Mouse (Mus musculus): ENCODE data around the gene Bdkrb2. TPM values are rescaled to one million over a fixed set of nuclear protein-coding genes. Genes with fewer than 3 reads are reported as not detected.

The Bdkrb2 gene
- polyA plus RNA-seq, 1 experiment from 2014 or later, result not detected

DNA sequence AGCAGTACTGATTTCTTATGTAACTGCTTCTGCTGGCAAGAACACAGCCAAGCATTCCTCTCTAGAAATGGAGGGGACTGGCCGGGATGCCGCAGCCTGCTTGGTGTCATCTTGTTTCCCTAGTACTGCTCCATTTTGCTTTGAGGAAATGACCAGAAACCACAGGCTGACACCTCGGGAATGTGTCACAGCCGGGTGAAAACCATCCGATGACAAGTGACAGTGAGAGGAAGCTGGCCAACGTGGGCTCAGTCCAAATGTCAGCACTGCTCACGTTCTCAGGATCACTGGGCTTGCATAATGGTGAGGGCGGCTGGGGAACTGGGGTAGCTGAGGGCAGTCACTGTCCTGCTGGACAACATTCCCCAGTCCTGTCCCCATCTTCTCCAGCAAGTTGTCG, 33.5 kb upstream of the Bdkrb2 start:
- Histone ChIP-seq H3K9me3 (ENCODE audit: control insufficient read depth, low read length) (no peaks in the 10 kb centered on the region), H3K4me2 (no peak overlapping the region), H3K9ac (ENCODE audit: low read depth, low read length) (no peak overlapping the region), H3K4me1 (replicated peaks; ENCODE audit: control insufficient read depth, insufficient read depth, low read length) (no peaks in the 10 kb centered on the region), H3K27ac (ENCODE audit: low read depth, low read length) (no peak overlapping the region), H3K4me3 (ENCODE audit: low read depth, low read length) (no peak overlapping the region), H3K27me3 (replicated peaks; ENCODE audit: control insufficient read depth, insufficient read depth, low read length) (no peaks in the 10 kb centered on the region), H3K36me3 (ENCODE audit: control insufficient read depth, insufficient read depth, low read length) (no peaks in the 10 kb centered on the region)
- no peak for ATAC-seq (replicated peaks; ENCODE audit: low FRiP score)
- WGBS, result 39% methylated on average over 9 of the region's 9 CpGs
- no peak for DNase-seq (ENCODE audit: low spot score)

DNA sequence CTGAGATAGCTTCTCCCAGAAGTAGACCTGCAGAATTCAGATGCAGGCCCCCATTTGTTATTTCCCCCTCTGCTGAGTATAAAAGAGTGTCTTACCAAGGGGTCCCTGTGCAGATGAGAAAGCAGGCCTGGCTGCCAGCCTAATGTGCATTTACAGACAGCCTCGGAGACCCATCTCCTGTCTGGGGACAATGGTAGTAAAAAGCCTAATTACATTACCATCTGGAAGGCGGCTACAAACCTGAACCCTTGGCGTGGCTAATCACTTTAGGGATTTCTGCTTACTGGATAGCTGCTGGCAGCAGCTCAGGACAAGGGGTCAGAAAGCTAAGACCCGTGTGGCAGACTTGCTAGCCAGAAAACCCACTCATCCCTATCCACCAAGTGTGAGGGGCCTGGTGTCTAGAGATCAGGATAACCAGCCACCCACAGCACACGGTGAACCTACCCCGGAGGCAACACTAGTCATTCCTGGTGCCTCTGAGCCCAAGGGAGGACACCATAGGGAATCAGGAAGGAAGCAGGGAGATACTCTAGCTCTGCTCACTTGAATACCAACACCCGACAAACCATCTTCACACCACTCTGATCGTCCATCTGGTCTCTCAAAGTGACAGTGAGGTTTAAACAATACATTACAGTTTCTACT, 31.2 kb upstream of the Bdkrb2 start:
- DNase-seq (ENCODE audit: low spot score), result no peak
- ATAC-seq (replicated peaks; ENCODE audit: low FRiP score), result no peak
- Histone ChIP-seq H3K4me1 (replicated peaks; ENCODE audit: control insufficient read depth, insufficient read depth, low read length) (no peaks in the 10 kb centered on the region), H3K4me2 (no peak overlapping the region), H3K9me3 (ENCODE audit: control insufficient read depth, low read length) (no peaks in the 10 kb centered on the region), H3K9ac (ENCODE audit: low read depth, low read length) (no peak overlapping the region), H3K4me3 (ENCODE audit: low read depth, low read length) (no peak overlapping the region), H3K27ac (ENCODE audit: low read depth, low read length) (no peak overlapping the region), H3K36me3 (ENCODE audit: control insufficient read depth, insufficient read depth, low read length) (no peaks in the 10 kb centered on the region), H3K27me3 (replicated peaks; ENCODE audit: control insufficient read depth, insufficient read depth, low read length) (no peaks in the 10 kb centered on the region)
- WGBS, result 64% methylated on average over 8 of the region's 8 CpGs

GRCm38 (mm10) chr12:105534842-105535241, 28.2 kb upstream of the Bdkrb2 start:
- Histone ChIP-seq H3K9ac (ENCODE audit: low read depth, low read length) (no peak overlapping the region), H3K9me3 (ENCODE audit: control insufficient read depth, low read length) (no peaks in the 10 kb centered on the region; the same call in 1 of the 2 replicates), H3K4me2 (no peak overlapping the region), H3K4me1 (replicated peaks; ENCODE audit: control insufficient read depth, insufficient read depth, low read length) (no peaks in the 10 kb centered on the region), H3K27ac (ENCODE audit: low read depth, low read length) (no peak overlapping the region), H3K36me3 (ENCODE audit: control insufficient read depth, insufficient read depth, low read length) (no peaks in the 10 kb centered on the region), H3K4me3 (ENCODE audit: low read depth, low read length) (no peak overlapping the region), H3K27me3 (replicated peaks; ENCODE audit: control insufficient read depth, insufficient read depth, low read length) (no peaks in the 10 kb centered on the region)
- WGBS, result 93% methylated on average over 4 of the region's 4 CpGs
- ATAC-seq (replicated peaks; ENCODE audit: low FRiP score) (no peak), DNase-seq (ENCODE audit: low spot score) (no peak)

DNA sequence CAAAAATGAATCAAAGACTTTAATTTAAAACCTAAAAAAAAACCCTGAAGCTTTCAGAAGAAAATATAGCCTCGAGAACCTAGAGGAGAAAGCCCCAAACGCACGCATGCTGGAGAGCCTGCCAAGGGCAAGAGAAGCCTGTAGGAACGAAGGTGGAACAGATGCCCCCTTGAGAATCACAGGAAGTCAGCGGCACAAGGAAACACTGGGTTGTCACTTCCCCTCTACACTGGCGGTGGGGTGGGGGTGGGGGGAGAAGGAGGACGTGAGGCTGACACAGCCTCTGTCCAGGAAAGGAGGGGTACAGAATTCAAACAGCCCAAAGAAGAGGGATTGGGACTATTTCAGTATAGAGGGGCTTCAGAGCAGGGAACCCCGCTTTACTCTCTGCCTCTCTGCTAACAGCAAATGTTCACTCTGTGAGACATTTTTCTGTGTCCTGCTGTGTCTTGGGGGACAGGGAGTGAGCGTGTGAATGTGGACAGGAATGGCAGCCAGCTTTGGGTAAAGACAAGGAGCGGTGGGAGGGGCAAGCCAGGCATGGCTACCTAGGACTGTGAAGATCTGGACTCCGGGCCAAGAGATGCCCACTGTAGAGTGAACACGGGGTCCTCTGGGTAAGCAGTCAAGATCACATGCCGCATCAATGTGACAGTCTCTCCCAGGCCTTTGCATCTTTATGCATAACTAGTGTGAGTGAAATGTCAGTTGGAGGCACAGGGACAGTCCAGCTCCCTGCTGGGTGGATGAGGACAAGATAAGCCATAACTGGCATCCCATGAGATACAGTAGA, 26.9 kb upstream of the Bdkrb2 start:
- ATAC-seq (replicated peaks; ENCODE audit: low FRiP score), result no peak
- 52% methylated on average over 13 of the region's 13 CpGs for WGBS
- no peaks in the 10 kb centered on the region; the same call in 1 of the 2 replicates for H3K9me3 ChIP-seq (ENCODE audit: control insufficient read depth, low read length)

DNA sequence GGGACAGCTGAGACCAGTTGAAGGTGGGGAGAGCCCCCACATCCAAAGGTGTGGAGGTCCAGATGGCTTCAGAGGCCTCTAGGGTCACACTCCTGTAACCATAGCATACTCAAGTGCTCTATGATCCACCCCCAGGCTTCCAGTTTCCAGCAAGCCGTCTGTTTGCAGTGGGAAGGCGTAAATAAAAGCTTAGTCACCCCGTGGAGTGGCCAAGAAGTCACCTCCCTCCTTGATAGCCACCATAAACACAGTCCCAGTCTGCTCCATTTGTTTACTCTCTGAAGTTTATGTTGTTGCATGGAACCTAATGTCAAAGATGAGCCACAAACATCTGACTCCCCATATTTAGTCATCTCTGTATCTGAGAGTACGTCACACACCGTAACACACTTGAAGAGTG, 25.9 kb upstream of the Bdkrb2 start:
- ATAC-seq (replicated peaks; ENCODE audit: low FRiP score), result no peak
- H3K9ac ChIP-seq (ENCODE audit: low read depth, low read length), result no peak overlapping the region
- H3K4me2 ChIP-seq, result no peak overlapping the region
- H3K9me3 ChIP-seq (ENCODE audit: control insufficient read depth, low read length), result no peaks in the 10 kb centered on the region; the same call in 1 of the 2 replicates
- no peak overlapping the region for H3K27ac ChIP-seq (ENCODE audit: low read depth, low read length)
- WGBS, result 67% methylated on average over 5 of the region's 5 CpGs
- H3K4me3 ChIP-seq (ENCODE audit: low read depth, low read length), result no peak overlapping the region
- H3K27me3 ChIP-seq (replicated peaks; ENCODE audit: control insufficient read depth, insufficient read depth, low read length), result no peaks in the 10 kb centered on the region
- H3K36me3 ChIP-seq (ENCODE audit: control insufficient read depth, insufficient read depth, low read length), result no peaks in the 10 kb centered on the region
- no peak for DNase-seq (ENCODE audit: low spot score)
- H3K4me1 ChIP-seq (replicated peaks; ENCODE audit: control insufficient read depth, insufficient read depth, low read length), result no peaks in the 10 kb centered on the region

More for the DNA sequence above, 26.9 kb upstream of the Bdkrb2 start:
- DNase-seq (ENCODE audit: low spot score), result no peak
- no peak overlapping the region for H3K4me2 ChIP-seq
- H3K27me3 ChIP-seq (replicated peaks; ENCODE audit: control insufficient read depth, insufficient read depth, low read length), result no peaks in the 10 kb centered on the region
- H3K36me3 ChIP-seq (ENCODE audit: control insufficient read depth, insufficient read depth, low read length), result no peaks in the 10 kb centered on the region
- no peaks in the 10 kb centered on the region for H3K4me1 ChIP-seq (replicated peaks; ENCODE audit: control insufficient read depth, insufficient read depth, low read length)
- no peak overlapping the region for H3K9ac ChIP-seq (ENCODE audit: low read depth, low read length)
- H3K4me3 ChIP-seq (ENCODE audit: low read depth, low read length), result no peak overlapping the region
- H3K27ac ChIP-seq (ENCODE audit: low read depth, low read length), result no peak overlapping the region

GRCm38 (mm10) chr12:105539649-105540048, 23.4 kb upstream of the Bdkrb2 start:
- WGBS, result 62% methylated on average over 10 of the region's 10 CpGs
- H3K27ac ChIP-seq (ENCODE audit: low read depth, low read length), result no peak overlapping the region
- H3K36me3 ChIP-seq (ENCODE audit: control insufficient read depth, insufficient read depth, low read length), result no peaks in the 10 kb centered on the region
- H3K9ac ChIP-seq (ENCODE audit: low read depth, low read length), result no peak overlapping the region
- no peaks in the 10 kb centered on the region for H3K4me1 ChIP-seq (replicated peaks; ENCODE audit: control insufficient read depth, insufficient read depth, low read length)
- ATAC-seq (replicated peaks; ENCODE audit: low FRiP score) (no peak), DNase-seq (ENCODE audit: low spot score) (no peak)
- no peaks in the 10 kb centered on the region for H3K27me3 ChIP-seq (replicated peaks; ENCODE audit: control insufficient read depth, insufficient read depth, low read length)
- no peaks in the 10 kb centered on the region; the same call in 1 of the 2 replicates for H3K9me3 ChIP-seq (ENCODE audit: control insufficient read depth, low read length)
- no peak overlapping the region for H3K4me3 ChIP-seq (ENCODE audit: low read depth, low read length)
- no peak overlapping the region for H3K4me2 ChIP-seq

DNA sequence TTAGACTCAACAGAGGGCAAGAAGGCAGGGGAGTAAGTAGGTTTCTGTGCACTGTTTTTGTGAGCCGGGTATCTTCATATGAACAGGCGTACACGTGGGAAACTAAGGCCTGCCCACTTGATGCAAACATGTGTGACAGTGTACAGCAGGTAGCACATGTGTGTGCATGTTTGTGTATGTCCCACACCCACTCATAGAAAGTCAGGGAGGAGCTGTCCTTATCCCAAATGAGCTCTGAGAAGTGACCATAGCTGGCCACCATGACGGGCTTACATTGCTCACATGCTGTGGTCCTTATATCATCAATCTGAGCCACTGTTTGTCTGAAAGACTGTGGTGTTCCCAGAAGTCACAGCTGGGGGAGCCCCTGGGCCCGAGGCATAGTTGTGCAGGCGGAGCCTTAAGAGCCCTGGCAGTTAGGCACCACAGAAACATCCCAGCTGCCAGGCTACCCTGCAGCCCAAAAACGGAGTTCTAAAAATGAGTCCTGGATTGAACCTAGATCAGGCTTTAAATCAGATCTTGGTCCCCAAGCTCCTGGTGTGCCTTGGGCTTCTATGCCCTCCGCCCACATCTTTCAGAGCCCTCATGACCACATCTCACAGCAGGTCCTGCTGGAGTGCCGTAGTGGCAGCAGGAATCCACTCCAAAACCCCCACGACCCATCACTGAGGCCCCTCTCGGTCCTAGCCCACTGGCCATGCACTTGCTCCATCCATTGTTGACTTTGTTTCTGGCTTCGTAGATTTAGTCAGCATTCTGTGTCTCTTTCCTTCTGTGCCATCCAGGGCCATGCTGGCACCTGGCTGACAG, 21.2 kb upstream of the Bdkrb2 start:
- Histone ChIP-seq H3K27me3 (replicated peaks; ENCODE audit: control insufficient read depth, insufficient read depth, low read length) (no peaks in the 10 kb centered on the region), H3K9me3 (ENCODE audit: control insufficient read depth, low read length) (no peaks in the 10 kb centered on the region; the same call in 1 of the 2 replicates), H3K4me2 (no peak overlapping the region), H3K9ac (ENCODE audit: low read depth, low read length) (no peak overlapping the region), H3K27ac (ENCODE audit: low read depth, low read length) (no peak overlapping the region), H3K4me3 (ENCODE audit: low read depth, low read length) (no peak overlapping the region), H3K4me1 (replicated peaks; ENCODE audit: control insufficient read depth, insufficient read depth, low read length) (no peaks in the 10 kb centered on the region), H3K36me3 (ENCODE audit: control insufficient read depth, insufficient read depth, low read length) (no peaks in the 10 kb centered on the region)
- WGBS, result 74% methylated on average over 12 of the region's 12 CpGs
- no peak for ATAC-seq (replicated peaks; ENCODE audit: low FRiP score)
- no peak for DNase-seq (ENCODE audit: low spot score)

GRCm38 (mm10) chr12:105542513-105542912, 20.5 kb upstream of the Bdkrb2 start:
- ATAC-seq (replicated peaks; ENCODE audit: low FRiP score) (no peak), DNase-seq (ENCODE audit: low spot score) (no peak)
- no peaks in the 10 kb centered on the region; the same call in 1 of the 2 replicates for H3K9me3 ChIP-seq (ENCODE audit: control insufficient read depth, low read length)
- H3K27me3 ChIP-seq (replicated peaks; ENCODE audit: control insufficient read depth, insufficient read depth, low read length), result no peaks in the 10 kb centered on the region
- no peaks in the 10 kb centered on the region for H3K36me3 ChIP-seq (ENCODE audit: control insufficient read depth, insufficient read depth, low read length)
- no peak overlapping the region for H3K4me3 ChIP-seq (ENCODE audit: low read depth, low read length)
- no peak overlapping the region for H3K9ac ChIP-seq (ENCODE audit: low read depth, low read length)
- H3K27ac ChIP-seq (ENCODE audit: low read depth, low read length), result no peak overlapping the region
- H3K4me1 ChIP-seq (replicated peaks; ENCODE audit: control insufficient read depth, insufficient read depth, low read length), result no peaks in the 10 kb centered on the region
- no peak overlapping the region for H3K4me2 ChIP-seq
- 81% methylated on average over 3 of the region's 3 CpGs for WGBS
